Mouse (Mus musculus) MEL (cell line): ENCODE data around the gene Eme2. TPM values are rescaled to one million over a fixed set of nuclear protein-coding genes. Genes with fewer than 3 reads are reported as not detected.

Experiments
- DNase-seq: peaks from one replicate; pipeline ENCODE4 v3.0.0; 2011; ENCODE audit warnings: low read depth, low spot score
- H3K27ac ChIP-seq: 2 replicates; pipeline ENCODE4 v1.5.1; 2012; ENCODE audit warnings: low read depth, mild to moderate bottlenecking, control low read depth, low read length, moderate library complexity; ENCODE audit not compliant: control insufficient read depth
- H3K27me3 ChIP-seq, 2 experiments: fragments of 150-350 bp in 1 of 2; sonication (generic) in 1 of 2; 2 replicates each; pipeline ENCODE4 v1.6.1; 2012; ENCODE audit warnings: low read length in 2 of 2, mild to moderate bottlenecking in 2 of 2, improper control_type of control experiment in 1 of 2, moderate library complexity in 1 of 2; ENCODE audit not compliant: insufficient read depth in 2 of 2, control insufficient read depth in 1 of 2
- H3K36me3 ChIP-seq, 2 experiments: 2 replicates each; pipeline ENCODE4 v1.6.1; 2012 to 2014; ENCODE audit warnings: low read length in 2 of 2, improper control_type of control experiment in 1 of 2, inconsistent platforms in 1 of 2, mild to moderate bottlenecking in 1 of 2; ENCODE audit not compliant: insufficient read depth in 2 of 2, control insufficient read depth in 1 of 2
- H3K4me1 ChIP-seq, 2 experiments: fragments of 150-350 bp in 1 of 2; sonication (generic) in 1 of 2; 2 replicates each; pipeline ENCODE4 v1.6.1; 2012; ENCODE audit warnings: low read length in 2 of 2, improper control_type of control experiment in 1 of 2, mild to moderate bottlenecking in 1 of 2; ENCODE audit not compliant: insufficient read depth in 2 of 2, control insufficient read depth in 1 of 2
- H3K4me3 ChIP-seq, 2 experiments: fragments of 150-350 bp in 1 of 2; sonication (generic) in 1 of 2; 2 replicates each; pipeline ENCODE4 v1.5.1; 2012; ENCODE audit warnings: low read depth in 2 of 2, low read length in 2 of 2, mild to moderate bottlenecking in 2 of 2, moderate library complexity in 2 of 2, control low read depth in 1 of 2, improper control_type of control experiment in 1 of 2; ENCODE audit not compliant: control insufficient read depth in 1 of 2, insufficient read depth in 1 of 2
- H3K79me2 ChIP-seq: 2 replicates; pipeline ENCODE4 v1.6.1; 2012; ENCODE audit warnings: mild to moderate bottlenecking, low read length, moderate library complexity; ENCODE audit not compliant: control insufficient read depth, poor library complexity, insufficient read depth
- H3K9ac ChIP-seq: 2 replicates; pipeline ENCODE4 v1.6.1; 2012; ENCODE audit warnings: low read depth, mild to moderate bottlenecking, control low read depth, low read length, moderate library complexity; ENCODE audit not compliant: control insufficient read depth, poor library complexity, severe bottlenecking
- H3K9me3 ChIP-seq: fragments of 150-350 bp; sonication (generic); replicated peaks from 2 replicates; pipeline ENCODE4 v1.6.1; 2012; ENCODE audit warnings: mild to moderate bottlenecking, low read length, improper control_type of control experiment, moderate library complexity; ENCODE audit not compliant: insufficient read depth
- CTCF ChIP-seq, 3 experiments: IDR thresholded peaks in 2 of 3; conservative IDR thresholded peaks in 1 of 3; 2 replicates each; pipeline ENCODE4 v1.5.1; 2011 to 2012; ENCODE audit warnings: low read length in 3 of 3, low read depth in 2 of 3, mild to moderate bottlenecking in 2 of 3, improper control_type of control experiment in 1 of 3, inconsistent platforms in 1 of 3, mixed read lengths in 1 of 3, moderate library complexity in 1 of 3; ENCODE audit not compliant: control insufficient read depth in 1 of 3, insufficient read depth in 1 of 3, poor library complexity in 1 of 3, severe bottlenecking in 1 of 3
- EP300 ChIP-seq, 2 experiments: IDR thresholded peaks; 2 replicates each; pipeline ENCODE4 v1.6.1; 2011; ENCODE audit warnings: improper control_type of control experiment in 2 of 2, low read length in 2 of 2, low read depth in 1 of 2, mild to moderate bottlenecking in 1 of 2
- GATA1 ChIP-seq: IDR thresholded peaks from 2 replicates; pipeline ENCODE4 v1.6.1; 2011; ENCODE audit warnings: low read depth, low read length, improper control_type of control experiment
- HCFC1 ChIP-seq: IDR thresholded peaks from 2 replicates; pipeline ENCODE4 v1.6.1; 2012; ENCODE audit warnings: low read depth, mild to moderate bottlenecking, inconsistent platforms, low read length, improper control_type of control experiment, moderate library complexity
- JUND ChIP-seq: IDR thresholded peaks from 2 replicates; pipeline ENCODE4 v1.6.1; 2011; ENCODE audit warnings: low read depth, mild to moderate bottlenecking, improper control_type of control experiment, low read length
- MAZ ChIP-seq: IDR thresholded peaks from 2 replicates; pipeline ENCODE4 v1.6.1; 2012; ENCODE audit warnings: low read depth, mild to moderate bottlenecking, inconsistent platforms, low read length, improper control_type of control experiment
- MYB ChIP-seq: IDR thresholded peaks from 2 replicates; pipeline ENCODE4 v1.6.1; 2011; ENCODE audit warnings: mild to moderate bottlenecking, low read depth, low read length, improper control_type of control experiment
- MYC ChIP-seq: IDR thresholded peaks from 2 replicates; pipeline ENCODE4 v1.6.1; 2011; ENCODE audit warnings: low read depth, mild to moderate bottlenecking, low read length, improper control_type of control experiment, moderate library complexity
- POLR2A ChIP-seq, 2 experiments: IDR thresholded peaks; 2 replicates each; pipeline ENCODE4 v1.6.1; 2011 to 2012; ENCODE audit warnings: low read length in 2 of 2, mild to moderate bottlenecking in 2 of 2, control low read depth in 1 of 2, improper control_type of control experiment in 1 of 2, low read depth in 1 of 2, moderate library complexity in 1 of 2; ENCODE audit not compliant: control insufficient read depth in 1 of 2, insufficient read depth in 1 of 2, poor library complexity in 1 of 2
- RAD21 ChIP-seq: IDR thresholded peaks from 2 replicates; pipeline ENCODE4 v1.6.1; 2011; ENCODE audit warnings: mild to moderate bottlenecking, low read depth, low read length, improper control_type of control experiment
- RCOR1 ChIP-seq: IDR thresholded peaks from 2 replicates; pipeline ENCODE4 v1.6.1; 2012; ENCODE audit warnings: low read depth, mild to moderate bottlenecking, inconsistent platforms, low read length, improper control_type of control experiment
- SIN3A ChIP-seq: IDR thresholded peaks from 2 replicates; pipeline ENCODE4 v1.6.1; 2012; ENCODE audit warnings: low read length, improper control_type of control experiment, inconsistent platforms
- SMC3 ChIP-seq: IDR thresholded peaks from 2 replicates; pipeline ENCODE4 v1.6.1; 2011; ENCODE audit warnings: low read depth, low read length, improper control_type of control experiment
- TAL1 ChIP-seq: IDR thresholded peaks from 2 replicates; pipeline ENCODE4 v1.6.1; 2012; ENCODE audit warnings: mild to moderate bottlenecking, inconsistent platforms, low read length, moderate library complexity, mixed read lengths
- TCF12 ChIP-seq: IDR thresholded peaks from 2 replicates; pipeline ENCODE4 v1.6.1; 2014; ENCODE audit warnings: low read depth, mild to moderate bottlenecking, inconsistent platforms, low read length, improper control_type of control experiment, moderate library complexity
- UBTF ChIP-seq: IDR thresholded peaks from 2 replicates; pipeline ENCODE4 v1.6.1; 2012; ENCODE audit warnings: low read depth, mild to moderate bottlenecking, inconsistent platforms, low read length, improper control_type of control experiment, moderate library complexity, borderline replicate concordance; ENCODE audit not compliant: insufficient read depth
- USF2 ChIP-seq, 2 experiments: IDR thresholded peaks; 2 replicates each; pipeline ENCODE4 v1.6.1; 2011 to 2012; ENCODE audit warnings: improper control_type of control experiment in 2 of 2, low read length in 2 of 2, borderline replicate concordance in 1 of 2, inconsistent platforms in 1 of 2, low read depth in 1 of 2, mild to moderate bottlenecking in 1 of 2; ENCODE audit not compliant: insufficient read depth in 1 of 2
- ZMIZ1 ChIP-seq: IDR thresholded peaks from 2 replicates; pipeline ENCODE4 v1.6.1; 2012; ENCODE audit warnings: low read depth, mild to moderate bottlenecking, inconsistent platforms, low read length, improper control_type of control experiment, moderate library complexity
- polyA plus RNA-seq, 2 experiments: library from polyadenylated mRNA; stranded (reverse) in 1 of 2; unstranded in 1 of 2; fragments of >175 nt in 1 of 2; fragments of >200 nt in 1 of 2; gene quantifications; 2 replicates each; pipeline versions ENCODE4 v1.2.1 to v1.2.4; 2012; ENCODE audit warnings: low replicate concordance in 2 of 2, low read depth in 1 of 2; ENCODE audit not compliant: insufficient read length in 2 of 2, insufficient read depth in 1 of 2, missing spikeins in 1 of 2
- total RNA-seq: library from RNA; depleted of rRNA; stranded (reverse); fragments of 300-350 nt; gene quantifications from 2 replicates; pipeline ENCODE4 v1.2.3, GENCODE M21; 2012

The Eme2 gene
- total and polyA plus RNA-seq, 3 experiments, result 15.1 to 26.8 TPM; not detected in 1

- Histone ChIP-seq H3K27ac (no peak overlapping the region), H3K36me3 (peaks cover 0 to 7% of the 10 kb centered on the region in 2 experiments), H3K4me1 (peaks cover 0 to 4% of the 10 kb centered on the region in 2 experiments), H3K79me2 (peaks cover 14% of the 10 kb centered on the region), H3K9me3 (no peaks in the 10 kb centered on the region), H3K9ac (no peak overlapping the region), H3K4me3 (no peak overlapping the region), H3K27me3 (no peaks in the 10 kb centered on the region)
- TF ChIP-seq USF2 (IDR thresholded peaks at IDR 0.05; ENCODE audit: borderline replicate concordance in 1 of 2, insufficient read depth in 1 of 2, low read depth in 1 of 2, low read length in 2 of 2) (no peak), EP300 (IDR thresholded peaks at IDR 0.05; ENCODE audit: low read depth in 1 of 2, low read length in 2 of 2) (no peak), SMC3 (no peak), POLR2A (IDR thresholded peaks at IDR 0.05; ENCODE audit: control insufficient read depth in 1 of 2, insufficient read depth in 1 of 2, low read depth in 1 of 2, low read length in 2 of 2, poor library complexity in 1 of 2) (no peak), RCOR1 (no peak), CTCF (IDR thresholded peaks at IDR 0.05 in 2 of 3, conservative IDR thresholded peaks at IDR 0.05 in 1 of 3; ENCODE audit: control insufficient read depth in 1 of 3, insufficient read depth in 1 of 3, low read depth in 2 of 3, low read length in 3 of 3, poor library complexity in 1 of 3, severe bottlenecking in 1 of 3) (no peak), MYC (no peak), MAZ (no peak), RAD21 (no peak), JUND (no peak), MYB (no peak), ZMIZ1 (no peak)
- no peak for DNase-seq
These were observed 34.6 kb upstream of the Eme2 start for GRCm38 (mm10) chr17:24929506-24929905.

DNA sequence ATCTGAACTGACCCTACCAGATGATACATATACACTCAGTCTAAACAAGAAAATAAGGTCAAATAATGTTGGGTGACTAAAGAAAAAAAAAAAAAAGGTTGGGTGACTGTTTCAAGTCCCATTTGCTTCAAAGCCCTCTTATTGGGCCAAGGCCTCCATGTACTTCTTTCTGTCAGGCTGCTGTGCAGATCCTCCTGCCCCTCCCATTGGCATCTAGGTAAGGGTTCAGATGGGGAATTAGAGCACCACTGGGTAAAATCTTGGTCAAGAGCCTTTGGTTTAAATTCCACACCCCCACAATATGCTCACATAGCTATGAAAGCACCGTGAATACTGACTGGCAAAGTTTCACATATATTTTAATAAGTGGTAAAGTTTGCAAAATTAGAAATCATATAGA lies 28.4 kb upstream of the Eme2 start:
- H3K9ac ChIP-seq, result no peak overlapping the region
- no peaks in the 10 kb centered on the region for H3K27me3 ChIP-seq
- no peak overlapping the region for H3K27ac ChIP-seq
- no peaks in the 10 kb centered on the region for H3K79me2 ChIP-seq
- peaks cover 0 to 4% of the 10 kb centered on the region in 2 experiments; a peak in 2 of 4 replicates for H3K36me3 ChIP-seq
- no peak overlapping the region for H3K4me3 ChIP-seq
- H3K9me3 ChIP-seq, result no peaks in the 10 kb centered on the region
- no peak for DNase-seq
- H3K4me1 ChIP-seq, result no peaks in the 10 kb centered on the region
- TF ChIP-seq HCFC1 (no peak), UBTF (no peak)

DNA sequence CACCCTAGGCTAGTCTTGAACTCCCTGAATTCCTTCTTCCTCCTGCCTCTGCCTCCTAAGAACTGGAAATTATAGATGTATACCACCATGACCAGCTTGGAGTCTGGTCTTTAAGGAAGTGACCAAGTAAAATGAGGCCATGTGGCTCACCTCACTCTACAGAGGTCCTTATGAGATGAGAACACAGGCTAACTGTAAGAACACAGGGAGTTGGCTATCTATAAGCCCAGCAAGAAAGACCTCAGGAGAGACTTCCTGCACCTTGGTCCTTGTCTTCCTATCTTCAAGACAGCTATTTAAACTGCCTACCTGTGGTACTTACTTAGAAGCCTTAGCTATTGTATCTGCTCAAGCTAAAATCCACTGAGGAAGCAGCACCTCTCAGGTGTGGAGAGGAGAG lies 19.1 kb upstream of the Eme2 start:
- H3K27me3 ChIP-seq, result no peaks in the 10 kb centered on the region
- TF ChIP-seq MYB (peak; percentile 65), UBTF (no peak), TAL1 (peak; percentile 77), MYC (peak; percentile 60; the same call in 1 of the 2 replicates), GATA1 (peak; percentile 72), TCF12 (peak; percentile 55; the same call in 1 of the 2 replicates), EP300 (IDR thresholded peaks at IDR 0.05; ENCODE audit: low read depth in 1 of 2, low read length in 2 of 2) (peak; percentile 74 to 80), SIN3A (no peak)
- TF ChIP-seq, all 39 proteins: peak for 6
- Histone ChIP-seq H3K79me2 (no peaks in the 10 kb centered on the region), H3K9ac (no peak overlapping the region), H3K9me3 (no peaks in the 10 kb centered on the region), H3K36me3 (peaks cover 9 to 19% of the 10 kb centered on the region in 2 experiments), H3K27ac (peak overlapping the region; percentile 15; the same call in 1 of the 2 replicates), H3K4me1 (peaks cover 0 to 7% of the 10 kb centered on the region in 2 experiments), H3K4me3 (no peak overlapping the region)
- DNase-seq, result peak; percentile 54
